Mouse (Mus musculus): ENCODE results near the gene Gsta2. TPM values are rescaled to one million over a fixed set of nuclear protein-coding genes. Genes with fewer than 3 reads are reported as not detected.

The Gsta2 gene
- polyA plus RNA-seq, 1 experiment = not detected

DNA sequence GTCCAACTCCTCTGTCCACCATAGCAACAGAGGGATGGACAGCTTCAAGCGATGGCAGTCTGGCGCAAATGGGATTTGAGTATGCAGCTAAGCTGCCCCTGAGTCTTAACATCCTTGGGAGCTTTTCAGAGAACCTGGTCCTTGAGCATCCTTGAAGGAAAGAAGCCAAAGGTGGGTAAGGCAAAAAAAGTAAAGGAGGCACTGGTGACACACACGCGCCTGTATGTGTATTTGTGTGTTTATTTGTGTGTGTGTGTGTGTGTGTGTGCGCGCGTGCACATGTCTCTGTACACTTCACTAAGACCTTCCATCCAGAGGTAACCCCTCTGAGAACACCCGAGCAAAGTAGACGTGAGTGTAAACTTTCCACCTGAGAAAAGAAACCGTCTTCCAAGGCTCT, 38.2 kb upstream of the Gsta2 start:
- whole genome bisulfite sequencing = 76% methylated on average over 10 of the region's 10 CpGs
- Histone ChIP-seq H3K4me1 (ENCODE audit: control insufficient read depth, insufficient read depth, insufficient read length, low read length) (peaks cover 10% of the 10 kb centered on the region), H3K27ac (ENCODE audit: insufficient read depth, low read depth, low read length) (no peak overlapping the region), H3K4me3 (ENCODE audit: low read depth, low read length) (no peak overlapping the region), H3K27me3 (ENCODE audit: control insufficient read depth, insufficient read depth, low read length) (peaks cover 32% of the 10 kb centered on the region), H3K36me3 (ENCODE audit: control insufficient read depth, insufficient read depth, low read length) (no peaks in the 10 kb centered on the region)
- no peak for TF ChIP-seq POLR2A (IDR thresholded peaks at IDR 0.05; ENCODE audit: low read depth, low read length)
- no peak for TF ChIP-seq CTCF (IDR thresholded peaks at IDR 0.05; ENCODE audit: extremely low read depth, insufficient read length, insufficient replicate concordance, low read depth, low read length)

DNA sequence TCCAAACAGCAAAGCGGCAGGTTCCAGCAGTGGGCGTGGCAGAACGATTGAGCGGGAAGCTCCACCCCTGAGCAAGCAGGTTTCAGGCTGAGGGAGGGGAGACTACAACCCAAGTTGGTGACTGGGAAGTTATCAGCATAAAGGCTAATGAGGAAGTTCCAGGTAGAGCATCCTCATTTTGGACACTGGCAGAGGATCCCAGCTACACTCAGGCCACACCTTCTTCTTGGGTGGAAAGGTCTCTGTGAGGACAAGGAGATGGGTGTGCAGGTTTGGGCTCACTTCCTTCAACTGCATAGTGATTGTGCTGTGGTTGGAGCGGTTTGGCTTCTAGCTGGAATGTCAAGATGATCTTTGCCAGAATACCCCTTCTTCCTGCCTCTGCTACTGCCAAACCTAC, 34.4 kb upstream of the Gsta2 start:
- Histone ChIP-seq H3K27ac (ENCODE audit: insufficient read depth, low read depth, low read length) (no peak overlapping the region), H3K4me3 (ENCODE audit: low read depth, low read length) (no peak overlapping the region), H3K27me3 (ENCODE audit: control insufficient read depth, insufficient read depth, low read length) (peaks cover 13% of the 10 kb centered on the region), H3K4me1 (ENCODE audit: control insufficient read depth, insufficient read depth, insufficient read length, low read length) (0 out of 2 replicates have a peak, but pooled peaks cover 2% of the 10 kb centered on the region), H3K36me3 (ENCODE audit: control insufficient read depth, insufficient read depth, low read length) (no peaks in the 10 kb centered on the region)
- TF ChIP-seq CTCF (IDR thresholded peaks at IDR 0.05; ENCODE audit: extremely low read depth, insufficient read length, insufficient replicate concordance, low read depth, low read length) (no peak), POLR2A (IDR thresholded peaks at IDR 0.05; ENCODE audit: low read depth, low read length) (no peak)
- WGBS = 8% methylated on average over 5 of the region's 5 CpGs

DNA sequence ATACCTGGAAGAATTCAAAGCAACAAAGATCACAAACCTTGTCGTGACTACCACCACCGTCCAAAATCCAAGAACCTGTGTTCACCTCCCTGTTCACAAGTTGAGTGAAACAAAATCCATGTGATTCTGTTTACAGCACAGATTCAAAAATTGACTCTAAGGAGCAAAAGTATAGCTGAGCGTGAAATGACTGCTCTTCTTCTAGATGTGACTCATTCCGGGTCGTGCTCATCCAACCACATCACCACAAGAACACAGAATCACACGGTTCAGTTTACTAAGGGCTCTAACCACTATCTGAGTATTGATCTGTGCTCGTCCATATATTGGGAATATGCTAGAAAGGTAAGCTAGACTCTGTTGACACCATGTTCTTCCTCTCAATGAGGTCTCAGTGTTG, 31.4 kb upstream of the Gsta2 start:
- TF ChIP-seq CTCF (IDR thresholded peaks at IDR 0.05; ENCODE audit: extremely low read depth, insufficient read length, insufficient replicate concordance, low read depth, low read length) = no peak
- no peak for TF ChIP-seq POLR2A (IDR thresholded peaks at IDR 0.05; ENCODE audit: low read depth, low read length)
- Histone ChIP-seq H3K27ac (ENCODE audit: insufficient read depth, low read depth, low read length) (no peak overlapping the region), H3K27me3 (ENCODE audit: control insufficient read depth, insufficient read depth, low read length) (no peaks in the 10 kb centered on the region), H3K4me3 (ENCODE audit: low read depth, low read length) (no peak overlapping the region), H3K36me3 (ENCODE audit: control insufficient read depth, insufficient read depth, low read length) (no peaks in the 10 kb centered on the region), H3K4me1 (ENCODE audit: control insufficient read depth, insufficient read depth, insufficient read length, low read length) (0 out of 2 replicates have a peak, but pooled peaks cover 2% of the 10 kb centered on the region)
- 80% methylated on average over 7 of the region's 7 CpGs for WGBS

DNA sequence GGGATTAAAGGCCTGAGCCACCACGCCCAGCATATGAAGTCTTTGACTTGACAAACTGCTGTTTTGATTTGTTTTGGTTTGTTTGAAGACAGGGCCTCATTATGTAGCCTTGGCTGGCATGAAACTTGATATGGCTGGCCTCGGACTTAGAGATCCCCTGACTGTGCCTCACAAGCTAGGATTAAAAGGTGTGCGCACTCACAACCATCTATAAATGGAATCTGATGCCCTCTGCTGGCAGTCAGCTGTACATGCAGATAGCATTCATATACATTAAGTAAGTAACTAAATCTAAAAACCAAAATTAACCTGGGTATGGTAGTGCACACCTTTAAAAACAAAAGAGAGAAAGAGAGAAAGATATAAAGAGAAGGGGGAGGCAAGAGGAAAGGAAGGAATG, 30.3 kb upstream of the Gsta2 start:
- WGBS = 63% methylated on average over 3 of the region's 3 CpGs

DNA sequence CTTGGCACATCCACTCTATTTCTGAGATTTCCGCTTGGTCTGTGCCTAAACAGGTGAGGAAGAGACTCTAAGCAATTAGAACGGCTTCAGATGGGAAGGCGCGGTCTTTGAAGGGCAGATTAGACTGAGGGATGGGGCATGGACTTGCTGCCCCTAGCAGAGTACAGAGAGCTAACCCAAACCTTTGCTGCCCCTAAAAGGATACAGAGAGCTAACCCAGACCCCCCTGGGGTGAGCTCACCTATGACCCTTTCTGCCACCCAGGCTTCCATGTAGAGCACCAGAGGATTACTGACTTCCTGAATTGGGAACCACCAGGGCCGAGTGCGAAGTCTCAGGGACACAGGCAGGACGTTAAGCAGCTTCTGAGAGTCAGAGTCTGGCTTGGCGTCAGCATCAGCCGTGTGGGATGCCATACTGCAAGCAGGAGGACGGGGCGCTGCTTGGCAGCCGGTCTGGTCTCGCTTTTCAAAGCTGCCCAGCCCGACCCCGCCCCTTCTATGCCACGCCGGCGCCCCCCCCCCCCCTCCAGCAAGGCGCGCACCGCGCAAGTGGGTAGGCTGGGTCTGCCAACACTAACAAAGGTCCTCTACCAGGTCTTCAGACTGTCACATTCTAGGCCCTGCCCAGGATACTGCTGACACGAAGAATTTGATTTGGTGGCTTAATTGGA, 22.7 kb upstream of the Gsta2 start, which contains the start of gene Ooep:
TSS of gene Ooep (minus strand) at position 613 of the 673 bp plus-strand sequence.
- Histone ChIP-seq H3K27me3 (ENCODE audit: control insufficient read depth, insufficient read depth, low read length) (no peaks in the 10 kb centered on the region), H3K4me3 (ENCODE audit: low read depth, low read length) (no peak within 1 kb of the TSS), H3K27ac (ENCODE audit: insufficient read depth, low read depth, low read length) (no peak within 1 kb of the TSS), H3K36me3 (ENCODE audit: control insufficient read depth, insufficient read depth, low read length) (no peaks in the 10 kb centered on the region), H3K4me1 (ENCODE audit: control insufficient read depth, insufficient read depth, insufficient read length, low read length) (no peaks in the 10 kb centered on the region)
- TF ChIP-seq POLR2A (IDR thresholded peaks at IDR 0.05; ENCODE audit: low read depth, low read length) = no peak
- TF ChIP-seq CTCF (IDR thresholded peaks at IDR 0.05; ENCODE audit: extremely low read depth, insufficient read length, insufficient replicate concordance, low read depth, low read length) = no peak
- 7% methylated on average over 22 of the region's 23 CpGs for whole genome bisulfite sequencing

More for the DNA sequence above, 30.3 kb upstream of the Gsta2 start:
- Histone ChIP-seq H3K36me3 (ENCODE audit: control insufficient read depth, insufficient read depth, low read length) (no peaks in the 10 kb centered on the region), H3K27ac (ENCODE audit: insufficient read depth, low read depth, low read length) (no peak overlapping the region), H3K4me3 (ENCODE audit: low read depth, low read length) (no peak overlapping the region), H3K27me3 (ENCODE audit: control insufficient read depth, insufficient read depth, low read length) (no peaks in the 10 kb centered on the region), H3K4me1 (ENCODE audit: control insufficient read depth, insufficient read depth, insufficient read length, low read length) (0 out of 2 replicates have a peak, but pooled peaks cover 2% of the 10 kb centered on the region)
- TF ChIP-seq CTCF (IDR thresholded peaks at IDR 0.05; ENCODE audit: extremely low read depth, insufficient read length, insufficient replicate concordance, low read depth, low read length) (peak; percentile 57; the same call in 1 of the 2 replicates), POLR2A (IDR thresholded peaks at IDR 0.05; ENCODE audit: low read depth, low read length) (no peak)

DNA sequence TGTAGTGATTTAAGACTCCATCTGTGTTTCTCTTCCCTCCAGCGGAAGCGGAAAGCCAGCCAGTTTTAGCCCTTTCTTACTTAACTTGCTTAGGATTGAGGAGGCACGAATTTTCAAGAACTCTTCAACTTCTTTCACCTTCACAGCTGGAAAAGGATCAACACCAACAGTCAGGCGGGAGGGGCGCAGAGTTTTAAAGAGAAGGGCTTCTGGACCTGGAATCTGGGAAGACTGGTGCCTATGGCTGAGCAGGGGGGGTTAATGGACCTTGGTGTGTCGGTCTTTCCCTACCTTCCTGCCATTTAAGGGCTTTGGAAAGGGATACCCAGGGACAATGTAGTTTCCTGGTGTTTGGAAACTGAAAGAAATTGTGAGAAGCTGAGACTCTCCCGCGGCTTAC, 22.0 kb upstream of the Gsta2 start:
- no peak for TF ChIP-seq CTCF (IDR thresholded peaks at IDR 0.05; ENCODE audit: extremely low read depth, insufficient read length, insufficient replicate concordance, low read depth, low read length)
- TF ChIP-seq POLR2A (IDR thresholded peaks at IDR 0.05; ENCODE audit: low read depth, low read length) = no peak
- Histone ChIP-seq H3K36me3 (ENCODE audit: control insufficient read depth, insufficient read depth, low read length) (no peaks in the 10 kb centered on the region), H3K27me3 (ENCODE audit: control insufficient read depth, insufficient read depth, low read length) (no peaks in the 10 kb centered on the region), H3K4me3 (ENCODE audit: low read depth, low read length) (no peak overlapping the region), H3K27ac (ENCODE audit: insufficient read depth, low read depth, low read length) (no peak overlapping the region), H3K4me1 (ENCODE audit: control insufficient read depth, insufficient read depth, insufficient read length, low read length) (no peaks in the 10 kb centered on the region)
- 65% methylated on average over 8 of the region's 8 CpGs for WGBS

DNA sequence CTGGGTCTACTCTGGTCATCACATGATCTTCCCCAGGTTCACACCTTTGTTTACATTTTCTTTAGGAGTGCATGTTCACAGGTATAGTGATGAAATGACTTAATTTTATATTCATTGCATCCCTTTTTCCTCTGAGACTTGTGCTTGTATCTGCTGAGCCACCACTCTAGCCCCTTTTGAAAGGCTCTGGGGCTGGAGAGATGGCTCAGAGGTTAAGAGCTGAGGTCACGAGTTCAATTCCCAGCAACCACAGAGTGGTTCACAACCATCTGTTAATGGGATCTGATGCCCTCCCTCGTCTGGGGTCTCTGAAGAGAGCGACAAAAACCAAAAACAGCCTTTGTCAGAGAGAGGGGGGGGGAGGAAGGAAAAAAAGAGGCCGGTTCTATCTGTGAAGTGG, 19.9 kb upstream of the Gsta2 start:
- TF ChIP-seq CTCF (IDR thresholded peaks at IDR 0.05; ENCODE audit: extremely low read depth, insufficient read length, insufficient replicate concordance, low read depth, low read length) = no peak
- TF ChIP-seq POLR2A (IDR thresholded peaks at IDR 0.05; ENCODE audit: low read depth, low read length) = no peak
- no peak overlapping the region for H3K27ac ChIP-seq (ENCODE audit: insufficient read depth, low read depth, low read length)

More for the DNA sequence above, 19.9 kb upstream of the Gsta2 start:
- H3K4me1 ChIP-seq (ENCODE audit: control insufficient read depth, insufficient read depth, insufficient read length, low read length) = no peaks in the 10 kb centered on the region
- H3K4me3 ChIP-seq (ENCODE audit: low read depth, low read length) = no peak overlapping the region
- no peaks in the 10 kb centered on the region for H3K36me3 ChIP-seq (ENCODE audit: control insufficient read depth, insufficient read depth, low read length)
- H3K27me3 ChIP-seq (ENCODE audit: control insufficient read depth, insufficient read depth, low read length) = no peaks in the 10 kb centered on the region
- WGBS = 92% methylated on average over 4 of the region's 4 CpGs

All from small intestine, adult 2 months (tissue).